Mouse (Mus musculus) frontal cortex, postnatal 10 days (tissue): ENCODE measurements around the gene Mip.
"Not testable (repeated sequence)": the region's sequence is repeated elsewhere in the genome, so short reads cannot be mapped to it uniquely, and the experiment has no call there.

Experiments used
- DNase-seq, 2 experiments: peaks; one replicate each; pipeline ENCODE4 v3.0.0; 2022; ENCODE audit warnings: low spot score in 2 of 2, mixed read lengths in 1 of 2

The Mip gene

GRCm38 (mm10) chr10:128225538-128225937 lies at the start of gene Mip:
Gene Mip, plus strand, starts transcription at chr10:128225838.
- DNase-seq, result no peak

- DNase-seq, result no peak
Measured at GRCm38 (mm10) chr10:128175996-128176755, 49.5 kb upstream of the Mip start.

- DNase-seq, result no peak
Measured at GRCm38 (mm10) chr10:128177316-128177715, 48.3 kb upstream of the Mip start.

GRCm38 (mm10) chr10:128179989-128180388 lies 45.6 kb upstream of the Mip start, which contains the start of gene Rbms2:
Gene Rbms2, minus strand, starts transcription at chr10:128180297.
- DNase-seq, result no peak

GRCm38 (mm10) chr10:128184296-128184695 lies 41.3 kb upstream of the Mip start:
- no peak for DNase-seq

GRCm38 (mm10) chr10:128185277-128185940 lies 40.2 kb upstream of the Mip start:
- no peak for DNase-seq

GRCm38 (mm10) chr10:128185959-128186358 lies 39.7 kb upstream of the Mip start:
- DNase-seq, result peak; percentile 34 to 58

- DNase-seq, result no peak
Measured at GRCm38 (mm10) chr10:128187181-128187605, 38.4 kb upstream of the Mip start.

- DNase-seq, result peak in 1 of 2 experiments; percentile 67
Measured at GRCm38 (mm10) chr10:128188242-128188877, 37.3 kb upstream of the Mip start.

GRCm38 (mm10) chr10:128191472-128191871 lies 34.2 kb upstream of the Mip start:
- no peak for DNase-seq

- not testable (repeated sequence) for DNase-seq
Measured at GRCm38 (mm10) chr10:128192030-128192766, 33.4 kb upstream of the Mip start.

- DNase-seq, result no peak
Measured at GRCm38 (mm10) chr10:128193113-128193512, 32.5 kb upstream of the Mip start.

GRCm38 (mm10) chr10:128194024-128194550 lies 31.6 kb upstream of the Mip start, which contains the start of gene Gls2:
Gene Gls2, plus strand, starts transcription at chr10:128194457.
- DNase-seq, result peak; percentile 95 to 97

GRCm38 (mm10) chr10:128194551-128195461 lies 30.8 kb upstream of the Mip start:
- DNase-seq, result peak in 1 of 2 experiments; percentile 36

- no peak for DNase-seq
Measured at GRCm38 (mm10) chr10:128201856-128202255, 23.8 kb upstream of the Mip start.

GRCm38 (mm10) chr10:128204941-128205340 lies 20.7 kb upstream of the Mip start:
- no peak for DNase-seq

- no peak for DNase-seq
Measured at GRCm38 (mm10) chr10:128208326-128208725, 17.3 kb upstream of the Mip start.

- no peak for DNase-seq
Measured at GRCm38 (mm10) chr10:128209311-128210009, 16.2 kb upstream of the Mip start.

- DNase-seq, result no peak
Measured at GRCm38 (mm10) chr10:128210131-128210530, 15.5 kb upstream of the Mip start.

- no peak for DNase-seq
Measured at GRCm38 (mm10) chr10:128210954-128211353, 14.7 kb upstream of the Mip start.
